Mouse (Mus musculus): ENCODE results near the gene Kcna2. TPM values are rescaled to one million over a fixed set of nuclear protein-coding genes. Genes with fewer than 3 reads are reported as not detected.
A peak's percentile ranks its signal among the peaks of the same experiment; 100 is the strongest.

Kcna2 gene
- total and polyA plus RNA-seq, 2 experiments from 2014 or later: 2.1 to 17.2 TPM

DNA sequence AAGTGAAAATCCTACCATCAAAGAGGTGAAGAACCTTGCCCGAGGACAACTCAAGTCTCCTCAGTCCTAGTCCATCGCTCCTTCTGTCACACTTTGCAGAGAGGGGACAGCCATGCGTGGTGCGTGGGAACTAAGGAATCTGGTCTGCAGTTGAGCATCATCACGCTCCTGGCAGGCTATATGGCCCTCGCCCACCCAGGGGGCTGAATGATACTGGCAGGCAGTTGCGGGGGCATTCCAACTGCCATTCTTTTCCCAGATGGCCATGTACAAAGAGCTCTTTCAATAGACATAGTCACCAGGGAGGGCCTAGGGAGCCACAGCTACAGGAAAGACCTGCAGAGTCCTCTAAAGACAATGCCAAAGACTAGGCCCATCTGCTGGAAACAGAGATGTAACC is 57.9 kb downstream of the Kcna2 start:
- Histone ChIP-seq H3K27me3 (ENCODE audit: insufficient read depth, low read length) (no peaks in the 10 kb centered on the region), H3K9ac (replicated peaks; ENCODE audit: low read length) (no peak overlapping the region), H3K36me3 (ENCODE audit: insufficient read depth, low read length) (no peaks in the 10 kb centered on the region), H3K4me2 (ENCODE audit: low read depth, low read length) (no peak overlapping the region), H3K4me1 (ENCODE audit: insufficient read depth, low read length) (0 out of 2 replicates have a peak, but pooled peaks cover 11% of the 10 kb centered on the region), H3K4me3 (ENCODE audit: low read length) (no peak overlapping the region), H3K9me3 (ENCODE audit: low read length) (no peaks in the 10 kb centered on the region), H3K27ac (no peak overlapping the region)
- no peak for TF ChIP-seq CTCF (IDR thresholded peaks at IDR 0.05; ENCODE audit: low read depth)
- DNase-seq (ENCODE audit: low spot score): no peak
- 71% methylated on average over 7 of the region's 7 CpGs for WGBS
- ATAC-seq: no peak

DNA sequence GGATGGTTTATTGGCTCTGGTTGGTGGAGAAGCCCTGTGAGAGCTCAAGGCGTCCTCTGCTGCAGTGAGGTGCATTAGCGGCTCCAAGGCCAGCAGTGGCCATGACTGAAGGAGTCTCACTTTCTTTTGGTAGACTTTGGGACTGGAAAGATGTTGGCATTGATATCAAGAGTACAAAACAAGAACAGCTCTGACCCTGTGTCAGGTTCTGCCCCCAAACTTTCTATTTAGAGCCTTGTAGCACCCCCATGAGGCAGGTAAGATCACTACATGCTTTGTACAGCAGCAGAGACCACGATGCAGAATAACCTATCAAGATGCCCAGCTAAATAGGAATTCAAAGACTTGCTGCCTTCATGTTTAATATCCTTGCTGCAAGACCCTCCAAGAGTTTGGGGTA is 58.5 kb downstream of the Kcna2 start:
- 61% methylated on average over 3 of the region's 3 CpGs for WGBS

DNA sequence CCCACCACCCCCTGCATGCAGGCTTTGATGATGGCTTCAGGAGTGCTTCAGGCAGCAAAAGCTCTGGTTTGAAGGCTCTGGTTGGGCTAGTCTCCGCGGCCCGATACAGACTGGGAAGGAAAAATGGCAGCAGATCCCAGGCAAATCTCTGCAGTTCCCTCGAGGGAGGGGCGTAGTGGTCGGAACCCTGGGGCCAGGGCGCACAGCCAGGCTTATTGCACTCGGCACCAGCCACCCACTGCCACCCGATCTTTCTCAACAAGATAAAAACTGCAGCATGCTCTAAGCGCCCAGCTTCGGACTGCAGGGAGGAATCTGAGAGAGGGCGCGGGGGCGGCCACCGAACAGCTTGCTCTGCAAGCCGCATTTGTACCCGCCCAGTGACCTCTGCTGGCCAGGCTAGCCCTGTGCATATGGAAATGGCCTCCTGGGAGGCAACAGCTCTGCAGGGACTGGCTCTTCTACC is 58.9 kb downstream of the Kcna2 start:
- ATAC-seq: peak; percentile 76
- DNase-seq (ENCODE audit: low spot score): peak; percentile 70
- peak; percentile 60 for TF ChIP-seq CTCF (IDR thresholded peaks at IDR 0.05; ENCODE audit: low read depth)
- Histone ChIP-seq H3K9ac (replicated peaks; ENCODE audit: low read length) (peak overlapping the region; percentile 45), H3K4me1 (ENCODE audit: insufficient read depth, low read length) (0 out of 2 replicates have a peak, but pooled peaks cover 11% of the 10 kb centered on the region), H3K4me2 (ENCODE audit: low read depth, low read length) (peak overlapping the region; percentile 57), H3K36me3 (ENCODE audit: insufficient read depth, low read length) (no peaks in the 10 kb centered on the region), H3K9me3 (ENCODE audit: low read length) (no peaks in the 10 kb centered on the region), H3K27ac (0 out of 2 replicates have a peak overlapping the region, but pooled peaks have one; percentile 9), H3K4me3 (ENCODE audit: low read length) (peak overlapping the region; percentile 24), H3K27me3 (ENCODE audit: insufficient read depth, low read length) (no peaks in the 10 kb centered on the region)
- WGBS: 3% methylated on average over 17 of the region's 17 CpGs

More for the DNA sequence above, 58.5 kb downstream of the Kcna2 start:
- Histone ChIP-seq H3K4me1 (ENCODE audit: insufficient read depth, low read length) (0 out of 2 replicates have a peak, but pooled peaks cover 11% of the 10 kb centered on the region), H3K36me3 (ENCODE audit: insufficient read depth, low read length) (no peaks in the 10 kb centered on the region), H3K9ac (replicated peaks; ENCODE audit: low read length) (peak overlapping the region; percentile 45; the same call in 1 of the 2 replicates), H3K4me3 (ENCODE audit: low read length) (peak overlapping the region; percentile 24; the same call in 1 of the 2 replicates), H3K4me2 (ENCODE audit: low read depth, low read length) (peak overlapping the region; percentile 57), H3K27me3 (ENCODE audit: insufficient read depth, low read length) (no peaks in the 10 kb centered on the region), H3K27ac (0 out of 2 replicates have a peak overlapping the region, but pooled peaks have one; percentile 9), H3K9me3 (ENCODE audit: low read length) (no peaks in the 10 kb centered on the region)
- peak; percentile 36; the same call in 1 of the 2 replicates for ATAC-seq
- DNase-seq (ENCODE audit: low spot score): peak; percentile 50
- peak; percentile 52 for TF ChIP-seq CTCF (IDR thresholded peaks at IDR 0.05; ENCODE audit: low read depth)

DNA sequence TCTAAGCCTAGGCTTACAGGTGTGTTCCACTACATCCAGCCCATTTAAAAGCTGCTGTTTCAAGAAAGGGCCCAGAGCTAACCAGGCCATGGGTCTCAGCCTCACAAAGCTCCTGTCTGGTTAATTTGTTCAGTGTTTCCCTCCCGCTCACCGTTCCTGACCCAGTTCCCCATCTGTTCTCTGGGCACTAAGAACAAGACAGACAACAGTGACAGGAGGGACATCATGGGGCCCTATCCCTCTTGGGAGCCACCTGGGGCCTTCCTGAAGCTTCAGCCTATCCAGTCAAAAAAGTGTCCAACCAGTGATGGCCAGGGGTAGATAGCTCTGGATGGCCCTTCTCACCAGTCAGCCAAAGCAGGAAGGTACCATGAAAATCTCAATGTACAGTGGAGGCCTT is 61.8 kb downstream of the Kcna2 start:
- Histone ChIP-seq H3K27ac (no peak overlapping the region), H3K4me3 (ENCODE audit: low read length) (no peak overlapping the region), H3K4me2 (ENCODE audit: low read depth, low read length) (no peak overlapping the region), H3K9me3 (ENCODE audit: low read length) (no peaks in the 10 kb centered on the region), H3K9ac (replicated peaks; ENCODE audit: low read length) (no peak overlapping the region), H3K36me3 (ENCODE audit: insufficient read depth, low read length) (no peaks in the 10 kb centered on the region), H3K27me3 (ENCODE audit: insufficient read depth, low read length) (no peaks in the 10 kb centered on the region), H3K4me1 (ENCODE audit: insufficient read depth, low read length) (0 out of 2 replicates have a peak, but pooled peaks cover 11% of the 10 kb centered on the region)
- ATAC-seq (no peak), DNase-seq (ENCODE audit: low spot score) (no peak)
- TF ChIP-seq CTCF (IDR thresholded peaks at IDR 0.05; ENCODE audit: low read depth): no peak
- WGBS: 67% methylated on average over 2 of the region's 2 CpGs

Other genes with a start within 250 kb of the Kcna2 start
- 52.0 and 53.9 TPM in 2 replicates for gene Kcna3, start 65.0 kb upstream of the Kcna2 start, total RNA-seq (2014; rRNA removed)
- gene Kcna3, start 65.0 kb upstream of the Kcna2 start, polyA plus RNA-seq (2015; fragmentation: Nextera tagmentation; extraction: Ambion mirVana): 9.2 and 11.3 TPM in 2 replicates
- not detected in 2 replicates for gene Kcna10, start 81.9 kb downstream of the Kcna2 start, total RNA-seq (2014; rRNA removed)
- 0.09 TPM in 1 of 2 replicates, not detected in the other for gene Kcna10, start 81.9 kb downstream of the Kcna2 start, polyA plus RNA-seq (2015; fragmentation: Nextera tagmentation; extraction: Ambion mirVana)
- gene Cym, start 120.6 kb downstream of the Kcna2 start, total RNA-seq (2014; rRNA removed): 0.63 TPM in 1 of 2 replicates, not detected in the other
- gene Cym, start 120.6 kb downstream of the Kcna2 start, polyA plus RNA-seq (2015; fragmentation: Nextera tagmentation; extraction: Ambion mirVana): not detected in 2 replicates
- not detected in 2 replicates for gene A630076J17Rik, start 129.5 kb downstream of the Kcna2 start, total RNA-seq (2014; rRNA removed)
- gene A630076J17Rik, start 129.5 kb downstream of the Kcna2 start, polyA plus RNA-seq (2015; fragmentation: Nextera tagmentation; extraction: Ambion mirVana): not detected in 2 replicates
- 0.18 and 0.26 TPM in 2 replicates for gene Prok1, start 138.6 kb downstream of the Kcna2 start, total RNA-seq (2014; rRNA removed)
- 0.19 TPM in 1 of 2 replicates, not detected in the other for gene Prok1, start 138.6 kb downstream of the Kcna2 start, polyA plus RNA-seq (2015; fragmentation: Nextera tagmentation; extraction: Ambion mirVana)
- 63.7 and 93.7 TPM in 2 replicates for gene Lamtor5, start 177.7 kb downstream of the Kcna2 start, total RNA-seq (2014; rRNA removed)
- gene Lamtor5, start 177.7 kb downstream of the Kcna2 start, polyA plus RNA-seq (2015; fragmentation: Nextera tagmentation; extraction: Ambion mirVana): 162 and 167 TPM in 2 replicates
- 2.4 and 2.9 TPM in 2 replicates for gene Slc16a4, start 190.1 kb downstream of the Kcna2 start, total RNA-seq (2014; rRNA removed)
- 2.3 and 2.8 TPM in 2 replicates for gene Slc16a4, start 190.1 kb downstream of the Kcna2 start, polyA plus RNA-seq (2015; fragmentation: Nextera tagmentation; extraction: Ambion mirVana)
- gene Rbm15, start 232.5 kb downstream of the Kcna2 start, total RNA-seq (2014; rRNA removed): 20.0 and 20.9 TPM in 2 replicates
- 6.3 TPM in 2 replicates for gene Rbm15, start 232.5 kb downstream of the Kcna2 start, polyA plus RNA-seq (2015; fragmentation: Nextera tagmentation; extraction: Ambion mirVana)

All from hindbrain, postnatal 0 days (tissue).